Mouse (Mus musculus): ENCODE data around the gene Hectd3. TPM values are rescaled to one million over a fixed set of nuclear protein-coding genes. Genes with fewer than 3 reads are reported as not detected.

Hectd3 gene
- total and polyA plus RNA-seq, 3 experiments = 12.5 to 25.8 (median 19.2) TPM

DNA sequence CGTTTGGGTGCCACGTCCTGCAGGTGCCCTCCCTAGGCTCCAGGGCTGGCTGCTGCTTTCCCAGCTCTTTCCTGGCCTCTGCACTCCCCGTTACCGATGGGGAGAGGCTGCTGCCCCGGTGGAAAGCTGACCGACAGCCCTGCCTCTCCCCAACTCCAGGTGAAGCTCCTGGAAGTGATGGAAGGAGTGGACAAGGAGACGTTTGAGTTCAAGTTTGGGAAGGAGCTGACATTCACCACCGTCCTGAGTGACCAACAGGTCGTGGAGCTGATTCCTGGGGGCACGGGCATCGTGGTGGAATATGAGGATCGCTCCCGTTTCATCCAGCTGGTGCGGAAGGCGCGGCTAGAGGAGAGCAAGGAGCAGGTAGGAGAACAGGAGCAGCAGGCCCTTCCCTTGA, 6.8 kb downstream of the Hectd3 start:
- H3K36me3 ChIP-seq (replicated peaks) = peaks cover 74% of the 10 kb centered on the region

DNA sequence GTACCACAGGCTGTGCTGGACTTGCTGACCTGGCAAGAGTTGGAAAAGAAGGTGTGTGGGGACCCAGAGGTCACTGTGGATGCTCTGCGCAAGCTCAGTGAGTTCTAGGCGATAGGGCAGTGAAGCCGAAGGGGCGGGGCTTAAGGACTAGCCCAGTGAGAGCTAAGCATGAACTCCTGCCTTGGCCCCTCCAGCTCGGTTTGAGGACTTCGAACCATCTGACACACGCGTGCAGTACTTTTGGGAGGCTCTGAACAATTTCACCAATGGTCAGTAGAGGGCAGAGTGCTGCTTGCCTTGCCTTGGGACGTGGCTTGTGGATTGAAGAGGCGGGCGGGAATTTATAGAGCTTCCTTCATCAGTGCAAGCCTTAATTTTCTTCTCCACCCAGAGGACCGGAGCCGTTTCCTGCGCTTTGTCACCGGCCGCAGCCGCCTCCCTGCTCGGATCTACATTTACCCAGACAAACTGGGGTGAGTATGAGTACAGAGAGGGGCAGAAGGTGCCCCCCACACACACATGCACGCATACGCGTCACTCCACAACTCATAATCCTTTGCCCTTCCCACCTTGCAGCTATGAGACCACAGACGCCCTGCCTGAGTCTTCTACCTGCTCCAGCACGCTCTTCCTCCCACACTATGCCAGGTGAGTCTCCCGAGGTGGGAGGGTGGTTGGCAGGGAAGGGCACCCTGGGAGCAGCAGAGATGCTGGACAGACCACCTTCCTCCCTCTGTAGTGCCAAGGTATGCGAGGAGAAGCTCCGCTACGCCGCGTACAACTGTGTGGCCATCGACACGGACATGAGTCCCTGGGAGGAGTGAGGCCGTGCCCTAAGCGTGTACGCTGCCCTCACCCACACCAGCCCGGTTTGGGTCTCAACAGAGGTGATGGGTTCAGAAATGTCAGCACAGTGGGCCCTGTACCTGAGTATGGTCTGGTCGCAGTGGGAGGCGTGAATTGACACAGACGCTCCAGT, 7.7 kb downstream of the Hectd3 start:
- Histone ChIP-seq H3K9me3 (replicated peaks) (no peaks in the 10 kb centered on the region), H3K4me3 (ENCODE audit: low read depth, low read length) (no peak overlapping the region), H3K36me3 (replicated peaks) (peaks cover 69% of the 10 kb centered on the region), H3K4me1 (ENCODE audit: insufficient read depth, low read depth, low read length) (0 out of 2 replicates have a peak, but pooled peaks cover 3% of the 10 kb centered on the region), H3K27me3 (ENCODE audit: insufficient read depth, low read length) (peaks cover 7% of the 10 kb centered on the region)
- no peak for ATAC-seq (ENCODE audit: extremely low read depth, insufficient number of reproducible peaks, low FRiP score, poor library complexity, severe bottlenecking)
- TF ChIP-seq CTCF (IDR thresholded peaks at IDR 0.05; ENCODE audit: low read depth, low read length) = peak; percentile 43
- TF ChIP-seq TAL1 (conservative IDR thresholded peaks at IDR 0.05; ENCODE audit: low read depth, low read length) = no peak
- DNase-seq (ENCODE audit: low spot score) = peak; percentile 56

More for the DNA sequence above, 6.8 kb downstream of the Hectd3 start:
- no peaks in the 10 kb centered on the region for H3K27me3 ChIP-seq (ENCODE audit: insufficient read depth, low read length)
- ATAC-seq (ENCODE audit: extremely low read depth, insufficient number of reproducible peaks, low FRiP score, poor library complexity, severe bottlenecking) = no peak
- no peak for DNase-seq (ENCODE audit: low spot score)
- peaks cover 4% of the 10 kb centered on the region; the same call in 1 of the 2 replicates for H3K4me1 ChIP-seq (ENCODE audit: insufficient read depth, low read depth, low read length)
- H3K9me3 ChIP-seq (replicated peaks) = no peaks in the 10 kb centered on the region
- no peak overlapping the region for H3K4me3 ChIP-seq (ENCODE audit: low read depth, low read length)
- no peak for TF ChIP-seq GATA2 (IDR thresholded peaks at IDR 0.05; ENCODE audit: borderline replicate concordance, low read depth, low read length)
- no peak for TF ChIP-seq CTCF (IDR thresholded peaks at IDR 0.05; ENCODE audit: low read depth, low read length)
- no peak for TF ChIP-seq GATA1 (IDR thresholded peaks at IDR 0.05; ENCODE audit: borderline replicate concordance, low read length)
- TF ChIP-seq TAL1 (conservative IDR thresholded peaks at IDR 0.05; ENCODE audit: low read depth, low read length) = no peak
- TF ChIP-seq POLR2AphosphoS5 (IDR thresholded peaks at IDR 0.05; ENCODE audit: insufficient replicate concordance, low read depth, low read length) = no peak

DNA sequence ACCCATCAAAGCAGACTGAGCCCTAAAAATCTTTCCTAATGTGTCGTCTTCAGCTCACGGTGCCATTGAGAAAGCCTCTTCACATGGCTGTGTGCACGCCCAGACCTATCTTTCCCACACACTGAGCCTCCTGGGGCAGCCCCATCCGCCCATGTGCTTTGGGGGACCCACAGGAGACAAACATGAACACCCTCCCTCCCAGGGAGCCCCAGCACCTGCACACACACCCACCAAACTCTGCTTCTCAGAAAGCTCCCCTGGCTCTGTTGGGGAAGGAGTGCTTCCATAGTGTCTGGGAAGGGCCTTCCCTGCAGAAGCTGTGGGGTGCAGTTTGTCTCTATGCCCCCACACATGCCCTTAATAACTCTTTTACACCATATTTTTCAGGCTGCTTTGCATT, 9.5 kb downstream of the Hectd3 start:
- Histone ChIP-seq H3K9me3 (replicated peaks) (no peaks in the 10 kb centered on the region), H3K36me3 (replicated peaks) (peaks cover 54% of the 10 kb centered on the region), H3K4me1 (ENCODE audit: insufficient read depth, low read depth, low read length) (0 out of 2 replicates have a peak, but pooled peaks cover 3% of the 10 kb centered on the region), H3K4me3 (ENCODE audit: low read depth, low read length) (no peak overlapping the region), H3K27me3 (ENCODE audit: insufficient read depth, low read length) (peaks cover 12% of the 10 kb centered on the region)
- TF ChIP-seq GATA1 (IDR thresholded peaks at IDR 0.05; ENCODE audit: borderline replicate concordance, low read length) = no peak
- TF ChIP-seq GATA2 (IDR thresholded peaks at IDR 0.05; ENCODE audit: borderline replicate concordance, low read depth, low read length) = no peak
- TF ChIP-seq POLR2AphosphoS5 (IDR thresholded peaks at IDR 0.05; ENCODE audit: insufficient replicate concordance, low read depth, low read length) = no peak
- TF ChIP-seq TAL1 (conservative IDR thresholded peaks at IDR 0.05; ENCODE audit: low read depth, low read length) = no peak
- no peak for TF ChIP-seq CTCF (IDR thresholded peaks at IDR 0.05; ENCODE audit: low read depth, low read length)
- ATAC-seq (ENCODE audit: extremely low read depth, insufficient number of reproducible peaks, low FRiP score, poor library complexity, severe bottlenecking) (no peak), DNase-seq (ENCODE audit: low spot score) (no peak)

DNA sequence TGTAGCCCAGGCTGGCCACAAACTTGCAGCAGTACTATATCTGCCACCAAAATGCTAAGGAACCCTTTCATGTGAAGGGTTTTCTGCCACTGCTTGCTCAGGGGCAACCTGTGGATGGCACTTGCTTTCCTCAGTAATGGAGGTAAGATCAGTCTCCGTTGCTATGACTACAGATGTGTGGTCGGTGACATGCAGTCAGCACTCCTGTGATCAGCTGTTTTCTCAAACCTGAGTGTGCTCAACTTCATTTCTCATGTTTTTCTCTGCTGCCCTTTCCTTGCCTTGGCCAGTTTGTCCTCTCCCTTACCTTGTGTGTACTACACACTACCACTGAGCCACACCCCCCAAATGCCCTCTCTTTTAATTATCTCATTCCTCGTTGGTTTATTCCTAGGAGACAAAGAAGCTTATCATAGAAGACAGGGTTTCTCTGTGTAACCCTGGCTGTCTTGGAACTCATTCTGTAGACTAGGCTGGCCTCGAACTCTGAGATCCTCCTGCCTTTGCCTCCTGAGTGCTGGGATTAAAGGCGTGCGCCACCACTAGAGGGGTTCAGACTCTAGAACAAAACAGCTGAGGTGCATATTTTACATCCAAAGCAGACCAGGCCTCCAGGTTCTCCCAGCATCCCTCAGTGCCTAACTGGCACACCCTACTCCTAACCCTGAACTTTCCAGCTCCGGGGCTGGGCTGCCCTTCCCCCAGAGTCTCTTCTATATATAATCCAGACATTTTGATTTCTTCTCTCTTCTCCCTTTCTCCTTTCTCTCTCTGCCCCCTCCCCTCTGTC, 10.7 kb downstream of the Hectd3 start:
- ATAC-seq (ENCODE audit: extremely low read depth, insufficient number of reproducible peaks, low FRiP score, poor library complexity, severe bottlenecking) (no peak), DNase-seq (ENCODE audit: low spot score) (no peak)
- Histone ChIP-seq H3K9me3 (replicated peaks) (no peaks in the 10 kb centered on the region), H3K4me3 (ENCODE audit: low read depth, low read length) (no peak overlapping the region), H3K4me1 (ENCODE audit: insufficient read depth, low read depth, low read length) (0 out of 2 replicates have a peak, but pooled peaks cover 3% of the 10 kb centered on the region), H3K27me3 (ENCODE audit: insufficient read depth, low read length) (peaks cover 15% of the 10 kb centered on the region), H3K36me3 (replicated peaks) (peaks cover 42% of the 10 kb centered on the region)
- TF ChIP-seq TAL1 (conservative IDR thresholded peaks at IDR 0.05; ENCODE audit: low read depth, low read length) (no peak), GATA1 (IDR thresholded peaks at IDR 0.05; ENCODE audit: borderline replicate concordance, low read length) (no peak), POLR2AphosphoS5 (IDR thresholded peaks at IDR 0.05; ENCODE audit: insufficient replicate concordance, low read depth, low read length) (no peak), CTCF (IDR thresholded peaks at IDR 0.05; ENCODE audit: low read depth, low read length) (no peak)

DNA sequence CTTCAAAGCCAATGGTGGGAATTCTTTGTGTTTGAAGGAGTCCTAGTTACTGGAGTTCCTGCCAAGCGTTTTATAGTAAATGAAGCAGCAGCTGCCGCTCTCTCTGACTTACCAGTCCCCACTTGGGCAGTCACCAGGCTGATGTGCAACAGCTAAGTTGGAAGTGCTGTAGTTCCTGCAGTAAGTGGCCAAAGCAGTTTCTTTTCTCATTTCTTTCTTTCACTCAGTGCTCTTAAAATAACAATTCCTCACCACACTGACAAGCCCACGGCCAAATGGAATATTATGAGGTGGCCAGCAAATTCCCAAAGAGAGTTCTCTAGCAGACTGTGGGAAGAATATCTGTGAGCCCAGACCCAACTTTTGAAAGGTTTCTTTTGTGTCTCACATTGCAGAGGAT, 11.9 kb downstream of the Hectd3 start:
- 0 out of 2 replicates have a peak, but pooled peaks cover 3% of the 10 kb centered on the region for H3K4me1 ChIP-seq (ENCODE audit: insufficient read depth, low read depth, low read length)
- TF ChIP-seq CTCF (IDR thresholded peaks at IDR 0.05; ENCODE audit: low read depth, low read length) = no peak
- no peak for TF ChIP-seq GATA1 (IDR thresholded peaks at IDR 0.05; ENCODE audit: borderline replicate concordance, low read length)
- no peak for TF ChIP-seq TAL1 (conservative IDR thresholded peaks at IDR 0.05; ENCODE audit: low read depth, low read length)
- no peak for TF ChIP-seq GATA2 (IDR thresholded peaks at IDR 0.05; ENCODE audit: borderline replicate concordance, low read depth, low read length)
- TF ChIP-seq POLR2AphosphoS5 (IDR thresholded peaks at IDR 0.05; ENCODE audit: insufficient replicate concordance, low read depth, low read length) = no peak
- no peak for ATAC-seq (ENCODE audit: extremely low read depth, insufficient number of reproducible peaks, low FRiP score, poor library complexity, severe bottlenecking)

DNA sequence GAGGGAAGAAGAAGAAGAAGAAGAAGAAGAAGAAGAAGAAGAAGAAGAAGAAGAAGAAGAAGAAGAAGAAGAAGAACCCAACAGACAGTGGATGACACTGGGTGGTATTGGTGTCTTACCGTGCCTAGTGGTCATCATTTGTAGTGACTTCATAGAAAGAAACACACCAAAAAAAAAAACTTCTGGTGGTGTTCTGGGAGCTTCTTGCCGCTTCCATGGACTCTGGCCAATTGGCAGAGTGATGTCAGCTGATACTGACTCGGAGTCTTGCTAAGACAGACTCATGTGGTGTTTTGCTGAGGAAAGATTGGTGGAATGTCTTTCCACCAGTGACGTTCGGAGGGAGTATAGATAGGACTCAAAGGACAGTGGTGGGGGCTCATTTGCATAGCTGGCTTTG, 15.1 kb downstream of the Hectd3 start:
- DNase-seq (ENCODE audit: low spot score) (no peak), ATAC-seq (ENCODE audit: extremely low read depth, insufficient number of reproducible peaks, low FRiP score, poor library complexity, severe bottlenecking) (no peak)
- TF ChIP-seq GATA2 (IDR thresholded peaks at IDR 0.05; ENCODE audit: borderline replicate concordance, low read depth, low read length) (no peak), GATA1 (IDR thresholded peaks at IDR 0.05; ENCODE audit: borderline replicate concordance, low read length) (no peak), TAL1 (conservative IDR thresholded peaks at IDR 0.05; ENCODE audit: low read depth, low read length) (no peak), POLR2AphosphoS5 (IDR thresholded peaks at IDR 0.05; ENCODE audit: insufficient replicate concordance, low read depth, low read length) (no peak), CTCF (IDR thresholded peaks at IDR 0.05; ENCODE audit: low read depth, low read length) (no peak)
- Histone ChIP-seq H3K9me3 (replicated peaks) (no peaks in the 10 kb centered on the region), H3K4me1 (ENCODE audit: insufficient read depth, low read depth, low read length) (peaks cover 6% of the 10 kb centered on the region; the same call in 1 of the 2 replicates), H3K36me3 (replicated peaks) (no peaks in the 10 kb centered on the region), H3K27me3 (ENCODE audit: insufficient read depth, low read length) (peaks cover 15% of the 10 kb centered on the region), H3K4me3 (ENCODE audit: low read depth, low read length) (no peak overlapping the region)

More for the DNA sequence above, 11.9 kb downstream of the Hectd3 start:
- Histone ChIP-seq H3K36me3 (replicated peaks) (peaks cover 29% of the 10 kb centered on the region), H3K4me3 (ENCODE audit: low read depth, low read length) (no peak overlapping the region), H3K27me3 (ENCODE audit: insufficient read depth, low read length) (peaks cover 15% of the 10 kb centered on the region), H3K9me3 (replicated peaks) (no peaks in the 10 kb centered on the region)
- no peak for DNase-seq (ENCODE audit: low spot score)

All from G1E (cell line).